Mouse (Mus musculus) embryonic fibroblast, embryonic 13.5 days (primary cell): ENCODE results near the gene 1810013L24Rik. TPM values are rescaled to one million over a fixed set of nuclear protein-coding genes. Genes with fewer than 3 reads are reported as not detected.

Experiments
- H3K27ac ChIP-seq: 2 replicates; pipeline ENCODE4 v1.5.1; 2012; ENCODE audit warnings: low read length, control low read depth, inconsistent platforms; ENCODE audit not compliant: insufficient read depth
- H3K4me1 ChIP-seq: 2 replicates; pipeline ENCODE4 v1.6.1; 2011; ENCODE audit warnings: low read length; ENCODE audit not compliant: control insufficient read depth, insufficient read depth
- H3K4me3 ChIP-seq: 2 replicates; pipeline ENCODE4 v1.5.1; 2011; ENCODE audit warnings: mild to moderate bottlenecking, control low read depth, low read length; ENCODE audit not compliant: insufficient read depth
- CTCF ChIP-seq: IDR thresholded peaks from 2 replicates; pipeline ENCODE4 v1.5.1; 2011; ENCODE audit warnings: mild to moderate bottlenecking, control low read depth, low read length, moderate library complexity, borderline replicate concordance; ENCODE audit not compliant: insufficient read depth
- POLR2A ChIP-seq: IDR thresholded peaks from 2 replicates; pipeline ENCODE4 v1.6.1; 2011; ENCODE audit warnings: low read depth, mild to moderate bottlenecking, control low read depth, low read length, moderate library complexity
- polyA plus RNA-seq: library from polyadenylated mRNA; stranded (reverse); fragments of >200 nt; gene quantifications from 2 replicates; pipeline ENCODE4 v1.2.4, GENCODE M21; 2011; ENCODE audit warnings: low read depth; ENCODE audit not compliant: missing spikeins, insufficient read length

1810013L24Rik gene
- polyA plus RNA-seq, 1 experiment: 102 TPM

DNA sequence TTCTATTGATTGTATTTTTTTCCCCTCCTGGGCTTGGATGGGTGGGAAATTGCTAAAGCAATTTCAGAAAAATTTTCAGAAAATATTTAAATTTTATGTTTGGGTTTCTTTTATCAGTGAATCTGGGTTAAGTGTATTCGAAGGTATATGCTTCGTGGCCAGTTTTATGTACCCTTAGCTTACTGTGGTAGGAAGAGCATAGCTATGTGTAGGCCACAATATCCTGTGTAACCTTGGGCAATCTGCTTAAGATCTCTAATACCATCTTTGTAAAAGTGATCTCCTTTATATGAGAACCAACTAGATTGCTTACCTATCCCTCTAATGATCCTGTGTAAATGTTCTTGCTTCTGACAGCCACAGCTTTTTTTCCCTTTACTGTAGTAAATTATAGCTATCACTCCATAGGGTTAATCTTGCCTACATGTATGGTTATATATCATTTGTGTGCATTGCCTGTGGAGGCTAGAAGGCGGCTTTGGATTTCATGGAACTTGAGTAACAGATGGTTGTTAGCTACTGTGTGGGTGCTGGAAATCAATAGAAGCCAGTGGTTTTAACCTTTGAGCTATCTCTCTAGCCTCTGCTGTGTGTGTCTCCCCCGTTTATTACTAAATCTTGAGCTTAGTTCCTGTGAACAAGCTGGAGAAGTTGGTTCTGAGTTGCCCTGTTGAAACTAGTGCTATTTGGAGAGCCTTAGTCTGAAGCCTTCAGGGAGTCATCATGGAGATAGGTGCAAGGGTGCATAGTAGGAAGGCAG lies 18.6 kb downstream of the 1810013L24Rik start:
- peaks cover 24% of the 10 kb centered on the region for H3K4me1 ChIP-seq
- TF ChIP-seq POLR2A: no peak
- no peak for TF ChIP-seq CTCF

DNA sequence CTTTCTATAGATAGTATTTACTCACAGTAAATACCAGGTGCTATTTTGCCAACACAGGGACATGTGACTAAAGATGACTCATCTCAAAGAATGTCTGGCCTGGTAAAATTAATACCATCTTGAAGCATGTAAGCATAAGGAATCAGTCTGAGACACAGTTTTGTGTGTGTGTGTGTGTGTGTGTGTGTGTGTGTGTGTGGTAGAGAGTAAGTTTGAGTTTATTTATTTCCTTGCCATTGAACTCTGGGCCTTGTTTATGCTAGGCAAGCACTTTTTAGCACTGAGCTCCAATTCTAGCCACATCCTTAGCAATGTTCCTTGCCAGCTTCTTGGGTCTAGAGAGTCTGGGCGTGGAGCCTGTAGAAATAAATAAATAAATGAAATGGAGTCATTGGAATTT lies 20.0 kb downstream of the 1810013L24Rik start:
- TF ChIP-seq POLR2A (no peak), CTCF (no peak)
- Histone ChIP-seq H3K4me3 (no peak overlapping the region), H3K27ac (peak overlapping the region; percentile 98), H3K4me1 (peaks cover 26% of the 10 kb centered on the region)

More for the DNA sequence above, 18.6 kb downstream of the 1810013L24Rik start:
- peak overlapping the region; percentile 98 for H3K27ac ChIP-seq
- H3K4me3 ChIP-seq: no peak overlapping the region

DNA sequence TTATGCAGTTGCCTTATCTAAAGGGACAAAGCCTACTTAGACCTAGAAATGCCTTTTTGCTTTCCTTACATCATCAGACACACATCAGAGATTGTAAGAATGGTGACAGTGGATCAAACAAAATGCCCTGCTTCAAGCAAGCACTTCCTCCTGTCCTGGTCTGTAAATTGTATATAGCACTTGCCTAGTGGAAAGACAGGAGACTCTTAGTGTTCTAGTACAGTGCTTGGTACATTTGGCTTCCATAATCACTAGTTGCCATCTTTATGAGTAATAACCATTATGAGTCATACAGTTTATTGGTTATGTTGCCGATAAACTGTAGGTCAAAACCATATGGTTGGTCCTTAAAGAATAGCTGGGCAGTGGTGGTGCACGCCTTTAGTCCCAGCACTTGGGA lies 25.2 kb downstream of the 1810013L24Rik start:
- no peak for TF ChIP-seq POLR2A
- no peak for TF ChIP-seq CTCF
- Histone ChIP-seq H3K4me3 (no peak overlapping the region), H3K4me1 (peaks cover 10% of the 10 kb centered on the region), H3K27ac (no peak overlapping the region; the same call in 1 of the 2 replicates)

DNA sequence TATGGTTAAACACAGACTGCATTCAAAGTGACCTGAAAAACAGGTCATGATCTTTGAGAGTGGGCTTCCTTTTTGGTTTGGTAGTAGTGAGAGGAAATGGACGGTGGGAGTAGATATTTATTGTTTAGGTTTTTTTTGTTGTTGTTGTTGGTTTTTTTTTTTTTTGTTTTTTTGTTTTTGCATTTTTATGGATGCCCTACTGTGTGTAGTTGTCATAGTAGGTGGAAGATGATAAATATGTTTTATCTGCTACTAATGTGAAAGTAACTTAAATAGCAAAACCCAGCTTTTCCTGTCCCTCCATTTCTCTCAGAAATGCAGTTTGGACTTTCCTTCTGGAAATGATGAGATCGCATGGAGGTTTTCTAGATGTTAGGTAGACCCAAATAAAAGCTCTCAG lies 26.9 kb downstream of the 1810013L24Rik start:
- Histone ChIP-seq H3K27ac (no peak overlapping the region), H3K4me1 (peaks cover 9% of the 10 kb centered on the region), H3K4me3 (no peak overlapping the region)
- TF ChIP-seq CTCF (no peak), POLR2A (no peak)

- TF ChIP-seq POLR2A: no peak
- TF ChIP-seq CTCF: no peak
- peaks cover 19% of the 10 kb centered on the region for H3K4me1 ChIP-seq
- peak overlapping the region; percentile 3; the same call in 1 of the 2 replicates for H3K27ac ChIP-seq
- no peak overlapping the region for H3K4me3 ChIP-seq
Measured at GRCm38 (mm10) chr16:8862336-8862987, 32.6 kb downstream of the 1810013L24Rik start.

DNA sequence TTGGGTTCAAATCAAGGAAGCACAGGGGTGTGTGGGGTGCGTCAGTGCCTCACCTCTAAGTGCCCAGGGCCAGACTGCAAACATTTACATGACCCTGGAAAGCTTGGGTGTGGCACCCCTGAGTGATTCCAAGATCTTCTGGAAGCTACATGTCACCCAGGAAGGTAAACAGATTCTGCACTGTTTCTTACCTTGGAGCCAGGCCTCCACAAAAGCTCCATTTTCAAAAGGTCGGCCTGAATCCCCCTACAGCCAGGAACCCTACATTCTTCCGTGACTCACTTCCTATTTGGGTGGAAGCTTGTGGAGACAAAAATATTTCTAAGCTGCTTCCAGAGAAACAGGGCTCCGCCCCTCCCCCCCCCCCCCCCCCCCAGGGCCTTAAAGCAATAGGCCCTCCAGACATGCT lies 34.3 kb downstream of the 1810013L24Rik start:
- TF ChIP-seq POLR2A: no peak
- TF ChIP-seq CTCF: no peak
- H3K27ac ChIP-seq: peak overlapping the region; percentile 65
- H3K4me3 ChIP-seq: no peak overlapping the region
- H3K4me1 ChIP-seq: peaks cover 19% of the 10 kb centered on the region

- TF ChIP-seq POLR2A: no peak
- no peak for TF ChIP-seq CTCF
- H3K4me1 ChIP-seq: peaks cover 13% of the 10 kb centered on the region
- no peak overlapping the region for H3K27ac ChIP-seq
- no peak overlapping the region for H3K4me3 ChIP-seq
Measured at GRCm38 (mm10) chr16:8867406-8867955, 37.6 kb downstream of the 1810013L24Rik start.

DNA sequence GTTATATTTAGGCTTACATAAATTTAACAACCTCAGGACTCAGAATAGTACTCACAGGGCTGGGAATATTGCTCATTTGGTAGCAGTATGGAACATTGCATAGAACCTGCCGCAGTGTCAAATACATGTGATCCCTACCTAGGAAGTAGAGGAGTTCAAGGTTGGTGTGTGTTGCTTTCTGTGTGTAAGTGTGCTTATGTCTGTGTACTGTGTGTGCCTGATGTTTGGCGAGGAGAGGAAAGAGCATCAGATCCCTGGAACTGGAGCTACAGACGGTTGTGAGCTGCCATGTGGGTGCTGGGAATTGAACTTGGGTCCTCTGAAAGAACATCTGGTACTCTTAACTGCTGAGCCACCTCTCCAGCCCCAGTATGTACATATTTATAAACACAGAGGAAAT lies 38.6 kb downstream of the 1810013L24Rik start:
- Histone ChIP-seq H3K4me3 (no peak overlapping the region), H3K27ac (no peak overlapping the region), H3K4me1 (peaks cover 7% of the 10 kb centered on the region; the same call in 1 of the 2 replicates)
- TF ChIP-seq POLR2A (no peak), CTCF (no peak)

DNA sequence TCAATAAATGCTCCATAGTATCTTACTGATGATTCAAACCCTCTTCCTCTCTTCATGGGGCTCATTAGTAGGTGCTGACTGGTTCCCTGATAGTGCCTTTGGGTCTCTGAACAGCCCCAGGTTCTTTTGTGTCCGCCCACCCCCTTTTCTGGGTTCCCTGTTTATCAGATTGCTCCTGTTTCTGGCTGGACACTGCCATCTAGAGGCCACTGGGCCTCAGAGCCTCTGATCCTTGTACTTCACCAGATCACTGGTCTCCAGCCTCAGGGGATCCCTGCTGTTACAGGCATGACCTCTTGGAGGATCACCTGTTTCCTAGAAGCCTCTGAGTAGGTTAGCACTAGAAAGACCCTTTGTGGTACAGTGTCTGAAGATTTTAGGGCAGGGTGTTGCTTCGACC lies 39.8 kb downstream of the 1810013L24Rik start:
- H3K4me1 ChIP-seq: no peaks in the 10 kb centered on the region
- no peak overlapping the region for H3K27ac ChIP-seq
- TF ChIP-seq CTCF (peak; percentile 57; the same call in 1 of the 2 replicates), POLR2A (no peak)
- H3K4me3 ChIP-seq: no peak overlapping the region

DNA sequence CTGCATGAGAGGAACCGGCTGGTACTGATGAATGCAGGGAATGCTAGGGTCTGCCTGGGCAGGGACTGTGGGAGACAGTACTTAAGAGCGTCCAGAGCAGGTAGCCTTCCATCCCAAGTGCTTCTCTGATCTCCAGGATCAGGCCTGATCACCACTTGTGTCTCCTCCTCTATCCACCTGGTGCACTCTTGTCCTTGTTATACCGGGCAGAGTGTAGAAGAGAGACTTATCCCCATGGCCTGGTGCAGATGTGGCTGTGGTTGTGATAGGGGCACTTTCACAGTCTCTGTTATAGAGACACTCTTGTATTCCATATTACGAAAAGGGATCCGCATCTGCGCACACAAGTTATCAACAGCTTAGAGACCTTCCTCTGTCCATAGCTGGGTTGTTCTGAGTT lies 41.5 kb downstream of the 1810013L24Rik start:
- TF ChIP-seq CTCF (no peak), POLR2A (no peak)
- Histone ChIP-seq H3K4me3 (no peak overlapping the region), H3K4me1 (no peaks in the 10 kb centered on the region), H3K27ac (no peak overlapping the region)
